Mouse (Mus musculus) E14TG2a.4 (cell line): ENCODE measurements at regions not wholly inside any gene's neighbourhood (a gene's known extent, or its start where the extent isn't known, plus 50 kb on each side); places are given as distances from the start of the nearest gene placed in this dataset.

ENCODE experiments used
- H3K27me3 ChIP-seq: 2 replicates; pipeline ENCODE4 v1.6.1; 2014; ENCODE audit warnings: low read length, control low read depth; ENCODE audit not compliant: insufficient read depth
- H3K36me3 ChIP-seq: 2 replicates; pipeline ENCODE4 v1.6.1; 2014; ENCODE audit warnings: low read length, control low read depth; ENCODE audit not compliant: insufficient read depth
- H3K4me1 ChIP-seq: replicated peaks from 2 replicates; pipeline ENCODE4 v1.6.1; 2014; ENCODE audit warnings: low read depth, low read length, control low read depth
- H3K4me3 ChIP-seq: replicated peaks from 2 replicates; pipeline ENCODE4 v1.5.1; 2014; ENCODE audit warnings: mild to moderate bottlenecking, low read length
- H3K9me3 ChIP-seq: 2 replicates; pipeline ENCODE4 v1.6.1; 2014; ENCODE audit warnings: low read length, control low read depth
- CTCF ChIP-seq: conservative IDR thresholded peaks from 2 replicates; pipeline ENCODE4 v1.5.1; 2014; ENCODE audit warnings: low read length
- NANOG ChIP-seq: IDR thresholded peaks from 2 replicates; pipeline ENCODE4 v1.6.1; 2014; ENCODE audit warnings: borderline replicate concordance, low read length, mixed read lengths
- POU5F1 ChIP-seq: IDR thresholded peaks from 2 replicates; pipeline ENCODE4 v1.6.1; 2014; ENCODE audit warnings: low read length, borderline replicate concordance

- TF ChIP-seq POU5F1 (no peak), CTCF (no peak), NANOG (no peak)
- Histone ChIP-seq H3K36me3 (no peaks in the 10 kb centered on the region), H3K9me3 (no peaks in the 10 kb centered on the region), H3K4me3 (no peak overlapping the region), H3K27me3 (no peaks in the 10 kb centered on the region), H3K4me1 (no peaks in the 10 kb centered on the region)
Observed at GRCm38 (mm10) chr9:67670261-67671020, 88.8 kb upstream of the C2cd4b start.

- Histone ChIP-seq H3K4me3 (no peak overlapping the region), H3K27me3 (no peaks in the 10 kb centered on the region), H3K36me3 (no peaks in the 10 kb centered on the region), H3K4me1 (no peaks in the 10 kb centered on the region), H3K9me3 (no peaks in the 10 kb centered on the region)
- TF ChIP-seq POU5F1: no peak
- no peak for TF ChIP-seq CTCF
- TF ChIP-seq NANOG: no peak
Observed at GRCm38 (mm10) chr9:67676906-67677305, 82.3 kb upstream of the C2cd4b start.

GRCm38 (mm10) chr9:67683367-67683766 lies 75.9 kb upstream of the C2cd4b start:
- Histone ChIP-seq H3K36me3 (no peaks in the 10 kb centered on the region), H3K27me3 (no peaks in the 10 kb centered on the region), H3K9me3 (peaks cover 14% of the 10 kb centered on the region), H3K4me3 (no peak overlapping the region), H3K4me1 (no peaks in the 10 kb centered on the region)
- TF ChIP-seq CTCF (peak; percentile 74), NANOG (no peak)

- H3K27me3 ChIP-seq: no peaks in the 10 kb centered on the region
- no peak overlapping the region for H3K4me3 ChIP-seq
- peaks cover 15% of the 10 kb centered on the region for H3K4me1 ChIP-seq
- H3K36me3 ChIP-seq: no peaks in the 10 kb centered on the region
- H3K9me3 ChIP-seq: no peaks in the 10 kb centered on the region
- TF ChIP-seq CTCF: no peak
- no peak for TF ChIP-seq POU5F1
- TF ChIP-seq NANOG: no peak
Observed at GRCm38 (mm10) chr9:67692396-67692795, 66.8 kb upstream of the C2cd4b start.

GRCm38 (mm10) chr9:67693716-67694115 lies 65.5 kb upstream of the C2cd4b start:
- Histone ChIP-seq H3K4me1 (peaks cover 15% of the 10 kb centered on the region), H3K27me3 (peaks cover 11% of the 10 kb centered on the region), H3K36me3 (no peaks in the 10 kb centered on the region), H3K4me3 (no peak overlapping the region), H3K9me3 (no peaks in the 10 kb centered on the region)
- no peak for TF ChIP-seq CTCF
- no peak for TF ChIP-seq POU5F1
- TF ChIP-seq NANOG: no peak

GRCm38 (mm10) chr9:67698796-67699195 lies 60.4 kb upstream of the C2cd4b start:
- peaks cover 38% of the 10 kb centered on the region for H3K27me3 ChIP-seq
- no peaks in the 10 kb centered on the region for H3K9me3 ChIP-seq
- TF ChIP-seq CTCF: no peak
- TF ChIP-seq POU5F1: no peak
- TF ChIP-seq NANOG: no peak

GRCm38 (mm10) chr9:67699846-67700579 lies 59.2 kb upstream of the C2cd4b start:
- TF ChIP-seq CTCF (no peak), NANOG (no peak), POU5F1 (no peak)
- H3K4me3 ChIP-seq: peak overlapping the region; percentile 71
- H3K36me3 ChIP-seq: no peaks in the 10 kb centered on the region
- H3K9me3 ChIP-seq: no peaks in the 10 kb centered on the region
- H3K4me1 ChIP-seq: peaks cover 7% of the 10 kb centered on the region
- H3K27me3 ChIP-seq: peaks cover 38% of the 10 kb centered on the region

More at GRCm38 (mm10) chr9:67698796-67699195, 60.4 kb upstream of the C2cd4b start:
- Histone ChIP-seq H3K4me1 (peaks cover 14% of the 10 kb centered on the region), H3K4me3 (no peak overlapping the region), H3K36me3 (no peaks in the 10 kb centered on the region)

GRCm38 (mm10) chr9:67708246-67708960 lies 50.8 kb upstream of the C2cd4b start:
- no peaks in the 10 kb centered on the region for H3K4me1 ChIP-seq
- no peaks in the 10 kb centered on the region for H3K36me3 ChIP-seq
- peaks cover 12% of the 10 kb centered on the region for H3K27me3 ChIP-seq
- TF ChIP-seq POU5F1 (no peak), NANOG (no peak), CTCF (no peak)
- no peaks in the 10 kb centered on the region for H3K9me3 ChIP-seq
- no peak overlapping the region for H3K4me3 ChIP-seq
